Mouse (Mus musculus) adrenal gland (tissue): Measurements from ENCODE around the gene Cfap46.

Experiments
- intact Hi-C: fragments of 180-260 bp; cut with DNase I; formaldehyde crosslinking; loops from one replicate; pipeline ENCODE4 v1.15.1; 2025
- long read RNA-seq, 2 experiments: library from polyadenylated mRNA; unstranded; transcript quantifications; one replicate each; pipeline ENCODE4 v2.0.0; 2020; ENCODE audit warnings: borderline replicate concordance in 1 of 2; ENCODE audit not compliant: insufficient replicate concordance in 1 of 2

The Cfap46 gene
- long read RNA-seq, experiment 1: 0 reads
- long read RNA-seq, experiment 2, partial matches to known transcripts: 0 of 1 reads
- long read RNA-seq, experiment 2, other reads (novel, unspliced or antisense): 1 of 1 reads

GRCm38 (mm10) chr7:139683706-139684552 lies at the start of gene Cfap46:
Gene Cfap46 (minus strand): TSS chr7:139683817.
- intact Hi-C loops: no loop called here

- intact Hi-C loops: no loop called here
Measured at GRCm38 (mm10) chr7:139731276-139731696, 47.7 kb upstream of the Cfap46 start.

GRCm38 (mm10) chr7:139727072-139727471 lies 43.5 kb upstream of the Cfap46 start:
- intact Hi-C loops: no loop called here

GRCm38 (mm10) chr7:139725641-139726040 lies 42.0 kb upstream of the Cfap46 start:
- intact Hi-C loops: no loop called here

GRCm38 (mm10) chr7:139723986-139724385 lies 40.4 kb upstream of the Cfap46 start:
- intact Hi-C loops: no loop called here

- intact Hi-C loops: no loop called here
Measured at GRCm38 (mm10) chr7:139721196-139721595, 37.6 kb upstream of the Cfap46 start.

DNA sequence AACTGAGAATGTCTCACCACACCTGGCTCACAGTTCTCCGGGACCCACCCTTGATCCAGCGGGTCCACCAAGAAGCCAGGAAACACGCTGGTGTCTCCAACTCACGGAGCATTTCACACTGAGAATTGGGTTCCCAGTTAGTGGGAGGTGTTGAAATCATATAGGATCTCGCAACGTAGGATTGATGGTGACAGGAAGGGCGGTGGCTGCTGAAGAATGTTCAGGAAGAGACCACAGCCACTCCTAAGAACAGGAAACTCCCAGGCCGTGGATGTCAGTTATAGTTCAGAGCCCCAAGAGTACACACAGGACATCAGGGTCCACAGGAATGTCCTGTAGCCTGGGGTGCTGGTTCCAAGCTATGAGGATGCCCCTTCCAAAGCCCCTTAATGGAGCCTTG lies 34.2 kb upstream of the Cfap46 start:
- intact Hi-C loops: no loop called here

DNA sequence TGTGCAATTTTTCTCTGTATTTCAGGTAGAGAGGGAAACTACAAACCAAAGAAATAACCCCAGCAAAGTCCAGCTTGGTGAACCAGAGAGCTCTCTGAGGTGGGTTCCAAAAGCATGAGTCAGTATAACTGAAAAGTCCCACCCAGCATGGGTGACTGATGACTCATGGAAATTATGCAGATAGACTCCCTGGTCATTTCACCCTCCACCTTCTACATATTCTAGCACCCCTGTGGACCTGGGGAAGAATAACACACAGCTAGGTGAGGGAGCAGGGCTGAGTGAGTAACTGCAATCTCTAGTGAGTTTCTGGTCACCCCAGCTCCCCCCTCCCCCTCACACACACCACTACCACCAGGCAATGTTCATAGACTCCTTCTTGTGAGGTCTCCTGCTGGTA lies 28.2 kb upstream of the Cfap46 start:
- intact Hi-C loops: no loop called here

DNA sequence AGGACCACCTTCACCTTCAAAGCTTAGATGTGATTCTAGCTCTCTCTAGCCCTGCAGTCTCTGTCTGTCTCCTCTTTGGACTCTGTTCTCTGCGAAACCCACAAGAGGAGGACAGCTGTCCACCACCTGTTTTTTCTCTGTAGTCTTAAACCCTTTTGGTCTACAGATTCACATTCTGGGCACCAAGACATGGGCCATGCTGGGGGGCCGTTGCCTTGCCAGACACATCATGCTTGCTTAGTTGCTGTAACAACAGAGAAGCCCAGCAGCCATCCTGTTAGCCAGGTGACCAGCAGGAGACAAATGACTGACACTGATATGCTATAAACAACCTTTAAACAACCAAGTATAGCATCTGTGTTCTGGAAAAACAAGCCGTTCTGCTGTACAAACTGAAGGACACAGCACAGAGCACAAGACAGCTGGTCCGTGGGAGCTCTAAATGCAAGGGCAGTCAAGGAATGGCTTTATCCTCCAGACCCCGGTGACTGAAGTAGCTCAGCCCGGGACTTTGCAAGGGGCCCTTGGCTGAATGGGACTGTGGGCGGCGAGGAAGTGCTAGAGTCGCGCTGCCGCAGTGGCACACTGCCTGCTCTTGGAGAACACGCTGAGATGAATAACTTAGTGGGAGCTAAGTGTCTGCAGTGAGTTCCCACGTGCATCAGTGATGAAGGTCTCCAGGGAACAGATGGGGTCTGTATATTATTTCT lies 22.9 kb upstream of the Cfap46 start:
- intact Hi-C loops: no loop called here

DNA sequence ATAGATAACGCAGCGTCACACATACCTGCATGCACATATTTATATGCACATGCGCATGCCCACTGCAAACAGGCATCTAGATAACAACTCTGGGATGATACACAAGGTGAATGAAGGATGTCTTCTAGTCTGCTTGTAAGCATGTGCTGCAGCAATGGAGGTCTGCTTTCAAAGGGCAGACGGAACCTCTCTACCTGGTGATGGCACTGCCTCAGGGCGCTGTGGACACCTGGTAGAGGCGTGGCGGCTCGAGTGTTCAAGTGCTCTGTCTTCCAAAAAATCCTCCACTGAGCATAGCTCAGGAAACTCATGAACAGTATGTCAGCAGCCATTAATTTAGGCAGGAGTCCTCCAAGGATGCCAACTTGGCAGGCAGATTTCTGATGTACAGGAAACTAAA lies 22.2 kb upstream of the Cfap46 start:
- intact Hi-C loops: no loop called here

DNA sequence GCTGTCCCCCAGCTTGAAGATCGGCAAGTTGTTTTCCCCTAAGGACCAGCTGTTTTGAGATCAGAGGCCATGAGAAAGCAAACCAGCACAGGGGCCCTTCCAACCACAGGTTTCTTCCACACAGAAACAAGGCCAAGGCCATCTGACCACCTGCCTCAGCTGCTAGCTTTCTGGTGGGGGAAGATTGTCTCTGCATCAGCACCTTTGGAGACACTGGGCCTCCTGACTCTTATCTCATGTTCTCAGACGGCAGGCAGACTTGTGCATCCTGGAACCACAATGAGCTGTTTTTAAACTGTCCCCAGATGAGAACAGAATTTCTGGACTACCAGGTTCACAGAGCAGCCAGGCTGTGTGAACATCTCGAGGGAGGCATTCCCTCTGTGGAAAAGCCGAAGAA lies 21.5 kb upstream of the Cfap46 start:
- intact Hi-C loops: no loop called here

DNA sequence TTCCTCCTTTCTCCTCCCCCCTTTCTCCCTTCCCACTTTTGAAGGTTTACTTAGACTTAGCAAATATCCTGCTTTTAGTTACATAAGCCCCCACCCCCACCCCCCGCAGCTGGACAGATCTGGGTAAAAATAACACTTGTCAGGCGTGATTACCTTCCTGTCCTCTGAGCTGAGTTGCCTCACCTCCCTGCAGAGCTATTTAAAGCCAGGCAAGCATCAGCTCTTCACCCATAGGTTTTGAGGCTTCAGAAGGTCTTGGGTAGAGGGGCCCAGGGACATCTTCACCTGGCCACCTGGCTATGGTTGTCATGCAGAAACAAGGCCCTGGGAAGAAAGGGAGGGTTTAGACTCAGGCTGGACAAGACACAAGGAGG lies 20.2 kb upstream of the Cfap46 start:
- intact Hi-C loops: loop anchor here (1.0 kb wide), 1 partner anchor 156 kb away; no protein-coding TSS in a partner anchor

- intact Hi-C loops: loop anchor here (1.0 kb wide), 1 partner anchor 157 kb away; no protein-coding TSS in a partner anchor
Measured at GRCm38 (mm10) chr7:139703146-139703825, 19.7 kb upstream of the Cfap46 start.

GRCm38 (mm10) chr7:139701651-139702301 lies 18.2 kb upstream of the Cfap46 start:
- intact Hi-C loops: no loop called here

- intact Hi-C loops: no loop called here
Measured at GRCm38 (mm10) chr7:139692641-139693294, 9.2 kb upstream of the Cfap46 start.

DNA sequence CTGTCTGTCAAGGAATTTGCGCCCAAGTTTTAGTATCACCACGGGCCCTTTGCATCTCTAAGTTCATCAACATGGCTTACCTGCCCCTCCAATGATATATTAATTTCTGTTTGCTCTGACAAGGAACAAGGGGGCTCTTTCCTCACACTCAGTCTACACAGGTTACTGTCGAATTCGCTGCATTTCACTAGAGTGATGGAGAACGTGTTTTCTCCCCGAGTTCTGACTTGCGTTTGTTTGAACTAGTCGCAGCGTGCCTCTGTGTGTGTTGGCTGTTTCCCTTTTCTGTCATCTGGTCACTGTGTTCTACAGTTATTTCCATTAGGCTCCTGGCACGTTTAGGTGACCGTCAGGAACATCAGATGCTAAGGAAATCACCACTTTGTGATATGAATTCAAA lies 8.6 kb upstream of the Cfap46 start:
- intact Hi-C loops: no loop called here

- intact Hi-C loops: loop anchor here (1.0 kb wide), 1 partner anchor 37 kb away; no protein-coding TSS in a partner anchor
Measured at GRCm38 (mm10) chr7:139685336-139685735, 1.7 kb upstream of the Cfap46 start.

GRCm38 (mm10) chr7:139684553-139684929 lies 924 bp upstream of the Cfap46 start:
- intact Hi-C loops: no loop called here

DNA sequence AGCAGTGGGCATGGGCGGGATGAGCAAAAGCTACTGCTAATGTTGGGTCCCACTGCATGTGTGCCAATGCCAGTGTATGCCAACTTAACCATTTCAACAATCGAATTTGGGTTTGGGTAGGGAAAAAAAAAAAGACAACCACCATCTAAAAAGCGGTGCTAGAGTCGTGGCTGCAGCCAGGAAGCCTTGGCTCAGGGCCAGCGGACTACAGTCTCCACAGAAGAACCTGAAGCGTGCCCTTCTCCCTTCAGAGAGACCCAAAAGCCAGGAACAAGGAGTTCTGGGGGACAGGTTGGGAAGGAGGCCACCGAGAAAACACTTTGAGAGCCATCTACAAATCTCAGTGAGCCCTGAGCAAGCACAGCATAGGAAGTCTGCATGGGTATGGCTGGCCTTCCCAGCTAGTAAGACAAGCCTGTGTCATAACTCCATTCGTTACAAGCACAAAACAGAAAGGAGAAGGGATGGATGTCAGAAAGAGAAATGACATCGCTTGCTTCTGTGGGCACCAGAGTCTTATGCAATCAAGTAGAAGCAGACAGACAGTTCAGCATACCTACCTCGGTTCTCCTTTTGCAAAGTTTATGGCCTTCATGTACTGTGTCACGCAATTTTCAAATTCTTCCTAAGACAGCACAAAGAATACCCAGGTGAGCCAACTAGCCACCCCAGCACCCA lies 1.6 kb downstream of the Cfap46 start:
- intact Hi-C loops: no loop called here

DNA sequence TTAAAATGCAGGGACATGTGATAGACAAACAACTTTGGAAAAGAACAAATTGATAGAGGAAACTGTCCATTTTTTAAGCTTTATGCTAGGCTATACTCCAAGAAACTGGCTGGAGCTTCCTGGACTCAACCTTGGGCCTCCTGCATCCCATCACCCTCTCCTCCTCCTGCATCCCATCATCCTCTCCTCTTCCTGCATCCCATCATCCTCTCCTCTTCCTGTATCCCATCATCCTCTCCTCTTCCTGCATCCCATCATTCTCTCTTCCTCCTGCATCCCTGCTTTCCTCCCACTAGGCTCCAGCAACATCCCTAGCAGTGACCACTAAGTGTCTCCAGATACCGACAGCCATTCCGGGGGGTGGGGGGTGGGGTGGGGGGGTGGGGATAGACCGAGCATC lies 7.2 kb downstream of the Cfap46 start:
- intact Hi-C loops: no loop called here
